Mouse (Mus musculus) CH12.LX (cell line): ENCODE measurements around the gene Gtf2h2. TPM values are rescaled to one million over a fixed set of nuclear protein-coding genes. Genes with fewer than 3 reads are reported as not detected.

Source experiments
- DNase-seq: peaks from one replicate; pipeline ENCODE4 v3.0.0-alpha.2; 2013; ENCODE audit errors: extremely low read depth
- H3K27ac ChIP-seq: 2 replicates; pipeline ENCODE4 v1.5.1; 2012; ENCODE audit warnings: low read depth, mild to moderate bottlenecking, control low read depth, moderate library complexity; ENCODE audit not compliant: insufficient read depth
- H3K27me3 ChIP-seq: replicated peaks from 2 replicates; pipeline ENCODE3; 2012; ENCODE audit warnings: inconsistent platforms
- H3K36me3 ChIP-seq, 2 experiments: replicated peaks in 1 of 2; 2 replicates each; pipeline versions ENCODE3 to v1.6.1; 2012; ENCODE audit warnings: inconsistent platforms in 1 of 2, low read length in 1 of 2, mild to moderate bottlenecking in 1 of 2, mixed read lengths in 1 of 2, moderate library complexity in 1 of 2; ENCODE audit not compliant: control insufficient read depth in 1 of 2, insufficient read depth in 1 of 2
- H3K4me1 ChIP-seq, 2 experiments: 2 replicates each; pipeline ENCODE4 v1.6.1; 2012; ENCODE audit warnings: inconsistent platforms in 1 of 2, moderate library complexity in 1 of 2; ENCODE audit not compliant: insufficient read depth in 2 of 2, control insufficient read depth in 1 of 2
- H3K4me2 ChIP-seq: 2 replicates; pipeline ENCODE4 v1.6.1; 2012; ENCODE audit warnings: low read depth, mild to moderate bottlenecking, control low read depth; ENCODE audit not compliant: poor library complexity, insufficient read depth, severe bottlenecking
- H3K4me3 ChIP-seq, 3 experiments: fragments of 150-350 bp in 1 of 3; sonication (generic) in 1 of 3; replicated peaks in 1 of 3; 2 replicates each; pipeline versions ENCODE3 to v1.5.1; 2011 to 2012; ENCODE audit warnings: low read depth in 2 of 3, low read length in 2 of 3, mild to moderate bottlenecking in 2 of 3, moderate library complexity in 2 of 3, control low read depth in 1 of 3, improper control_type of control experiment in 1 of 3, inconsistent platforms in 1 of 3, mixed read lengths in 1 of 3; ENCODE audit not compliant: poor library complexity in 1 of 3
- H3K79me2 ChIP-seq: replicated peaks from 2 replicates; pipeline ENCODE4 v1.6.1; 2012; ENCODE audit warnings: mild to moderate bottlenecking, moderate library complexity; ENCODE audit not compliant: control insufficient read depth, poor library complexity, insufficient read depth, severe bottlenecking; ENCODE audit errors: extremely low read depth
- H3K9ac ChIP-seq: 2 replicates; pipeline ENCODE4 v1.6.1; 2012; ENCODE audit warnings: low read depth, mild to moderate bottlenecking, control low read depth, moderate library complexity; ENCODE audit not compliant: insufficient read depth
- H3K9me3 ChIP-seq: replicated peaks from 2 replicates; pipeline ENCODE3; 2012; ENCODE audit warnings: low read length, inconsistent platforms, mixed read lengths
- BHLHE40 ChIP-seq: IDR thresholded peaks from 2 replicates; pipeline ENCODE4 v1.6.1; 2011; ENCODE audit warnings: mild to moderate bottlenecking, low read depth, low read length, improper control_type of control experiment
- CHD1 ChIP-seq: IDR thresholded peaks from 2 replicates; pipeline ENCODE4 v1.6.1; 2012; ENCODE audit warnings: low read depth, low read length, improper control_type of control experiment, inconsistent platforms
- CHD2 ChIP-seq: IDR thresholded peaks from 2 replicates; pipeline ENCODE4 v1.6.1; 2011; ENCODE audit warnings: low read length, improper control_type of control experiment
- E2F4 ChIP-seq: IDR thresholded peaks from 2 replicates; pipeline ENCODE4 v1.6.1; 2011; ENCODE audit warnings: low read depth, low read length, improper control_type of control experiment; ENCODE audit not compliant: insufficient replicate concordance
- ELF1 ChIP-seq: IDR thresholded peaks from 2 replicates; pipeline ENCODE4 v1.6.1; 2014; ENCODE audit warnings: low read depth, mild to moderate bottlenecking, inconsistent platforms, low read length, improper control_type of control experiment
- EP300 ChIP-seq: IDR thresholded peaks from 2 replicates; pipeline ENCODE4 v1.6.1; 2011; ENCODE audit warnings: low read length, improper control_type of control experiment
- ETS1 ChIP-seq: conservative IDR thresholded peaks from 2 replicates; pipeline ENCODE4 v1.6.1; 2012; ENCODE audit warnings: low read depth, mild to moderate bottlenecking, inconsistent platforms, low read length, improper control_type of control experiment, moderate library complexity
- GABPA ChIP-seq: IDR thresholded peaks from 2 replicates; pipeline ENCODE4 v1.6.1; 2012; ENCODE audit warnings: low read depth, low read length, improper control_type of control experiment, inconsistent platforms; ENCODE audit not compliant: insufficient replicate concordance
- HCFC1 ChIP-seq: IDR thresholded peaks from 2 replicates; pipeline ENCODE4 v1.6.1; 2012; ENCODE audit warnings: low read depth, mild to moderate bottlenecking, inconsistent platforms, low read length, improper control_type of control experiment
- JUN ChIP-seq: IDR thresholded peaks from 2 replicates; pipeline ENCODE4 v1.6.1; 2011; ENCODE audit warnings: low read depth, mild to moderate bottlenecking, low read length, improper control_type of control experiment, moderate library complexity; ENCODE audit not compliant: insufficient read depth
- MEF2A ChIP-seq: IDR thresholded peaks from 2 replicates; pipeline ENCODE4 v1.6.1; 2014; ENCODE audit warnings: low read depth, mild to moderate bottlenecking, inconsistent platforms, low read length, improper control_type of control experiment, borderline replicate concordance
- MYC ChIP-seq: IDR thresholded peaks from 2 replicates; pipeline ENCODE4 v1.6.1; 2011; ENCODE audit warnings: low read depth, mild to moderate bottlenecking, improper control_type of control experiment, low read length
- NRF1 ChIP-seq: IDR thresholded peaks from 2 replicates; pipeline ENCODE4 v1.6.1; 2014; ENCODE audit warnings: low read depth, mild to moderate bottlenecking, inconsistent platforms, low read length, improper control_type of control experiment, moderate library complexity
- PAX5 ChIP-seq: IDR thresholded peaks from 2 replicates; pipeline ENCODE4 v1.6.1; 2012; ENCODE audit warnings: low read length, inconsistent platforms, mixed read lengths
- POLR2A ChIP-seq: IDR thresholded peaks from 2 replicates; pipeline ENCODE4 v1.6.1; 2011; ENCODE audit warnings: low read depth, mild to moderate bottlenecking, improper control_type of control experiment, low read length
- RAD21 ChIP-seq: IDR thresholded peaks from 2 replicates; pipeline ENCODE4 v1.6.1; 2011; ENCODE audit warnings: low read depth, mild to moderate bottlenecking, low read length, improper control_type of control experiment, moderate library complexity
- RCOR1 ChIP-seq: conservative IDR thresholded peaks from 2 replicates; pipeline ENCODE4 v1.6.1; 2012; ENCODE audit warnings: low read depth, mild to moderate bottlenecking, inconsistent platforms, low read length, improper control_type of control experiment
- SIN3A ChIP-seq: IDR thresholded peaks from 2 replicates; pipeline ENCODE4 v1.6.1; 2012; ENCODE audit warnings: low read length, improper control_type of control experiment, inconsistent platforms
- SMC3 ChIP-seq: IDR thresholded peaks from 2 replicates; pipeline ENCODE4 v1.6.1; 2011; ENCODE audit warnings: low read depth, low read length, improper control_type of control experiment
- TBP ChIP-seq: conservative IDR thresholded peaks from 2 replicates; pipeline ENCODE4 v1.6.1; 2011; ENCODE audit warnings: low read depth, low read length, improper control_type of control experiment
- TCF12 ChIP-seq: IDR thresholded peaks from 2 replicates; pipeline ENCODE4 v1.6.1; 2014; ENCODE audit warnings: low read depth, mild to moderate bottlenecking, inconsistent platforms, low read length, improper control_type of control experiment
- USF1 ChIP-seq: IDR thresholded peaks from 2 replicates; pipeline ENCODE4 v1.6.1; 2014; ENCODE audit warnings: low read depth, mild to moderate bottlenecking, inconsistent platforms, low read length, improper control_type of control experiment
- USF2 ChIP-seq: conservative IDR thresholded peaks from 2 replicates; pipeline ENCODE4 v1.6.1; 2011; ENCODE audit warnings: low read depth, low read length, improper control_type of control experiment
- ZC3H11A ChIP-seq: IDR thresholded peaks from 2 replicates; pipeline ENCODE4 v1.6.1; 2012; ENCODE audit warnings: low read depth, mild to moderate bottlenecking, inconsistent platforms, low read length, improper control_type of control experiment
- ZMIZ1 ChIP-seq: IDR thresholded peaks from 2 replicates; pipeline ENCODE4 v1.6.1; 2012; ENCODE audit warnings: low read depth, mild to moderate bottlenecking, inconsistent platforms, low read length, improper control_type of control experiment
- ZNF384 ChIP-seq: IDR thresholded peaks from 2 replicates; pipeline ENCODE4 v1.6.1; 2012; ENCODE audit warnings: low read depth, low read length, improper control_type of control experiment, inconsistent platforms
- dilution Hi-C: fragments of 300-500 bp; cut with MboI; formaldehyde crosslinking; loops from 2 replicates; pipeline ENCODE4 v1.14.3; 2020; ENCODE audit warnings: low sequenced_read_pairs; ENCODE audit not compliant: extremely low pct_unique_long_range_greater_than_20kb, extremely low pct_ligation_motif_present
- in situ Hi-C: fragments of 300-500 bp; cut with MboI; formaldehyde crosslinking; loops from 3 replicates; pipeline ENCODE4 v1.14.3; 2019; ENCODE audit warnings: low sequenced_read_pairs, low pct_ligation_motif_present, low pct_unique_long_range_greater_than_20kb, mixed read lengths
- polyA plus RNA-seq: library from polyadenylated mRNA; unstranded; fragments of >175 nt; gene quantifications from 2 replicates; pipeline ENCODE4 v1.2.1, GENCODE M21; 2012; ENCODE audit warnings: low read depth; ENCODE audit not compliant: insufficient read length
- total RNA-seq, 2 experiments: library from RNA; depleted of rRNA; stranded (reverse); fragments of 300-350 nt in 1 of 2; fragments of >200 nt in 1 of 2; gene quantifications; 2 replicates each; pipeline ENCODE4 v1.2.3; 2012 to 2014

Gtf2h2 gene
- total and polyA plus RNA-seq, 3 experiments: 34.0 to 90.1 (median 89.2) TPM

GRCm38 (mm10) chr13:100536149-100536548, 43.8 kb upstream of the Gtf2h2 start:
- no peak overlapping the region for H3K4me3 ChIP-seq
- in situ Hi-C loops: no loop called here
- H3K4me1 ChIP-seq: peaks cover 5% of the 10 kb centered on the region in 2 experiments; a peak in 2 of 4 replicates
- no peak overlapping the region for H3K9ac ChIP-seq
- H3K27ac ChIP-seq: no peak overlapping the region
- no peaks in the 10 kb centered on the region for H3K79me2 ChIP-seq
- H3K9me3 ChIP-seq: no peaks in the 10 kb centered on the region
- no peak overlapping the region for H3K4me2 ChIP-seq
- H3K27me3 ChIP-seq: no peaks in the 10 kb centered on the region
- TF ChIP-seq NRF1 (no peak), TBP (no peak), ETS1 (no peak), HCFC1 (no peak), RAD21 (no peak), MYC (no peak), USF2 (no peak), SIN3A (no peak), MEF2A (no peak), JUN (no peak), TCF12 (no peak), GABPA (no peak), BHLHE40 (no peak), SMC3 (no peak), CHD2 (no peak), ZC3H11A (no peak), PAX5 (no peak), ZMIZ1 (no peak), RCOR1 (no peak), USF1 (no peak)
- DNase-seq: no peak
- H3K36me3 ChIP-seq: no peaks in the 10 kb centered on the region
- dilution Hi-C loops: no loop called here

- Histone ChIP-seq H3K27ac (no peak overlapping the region), H3K36me3 (no peaks in the 10 kb centered on the region), H3K4me2 (peak overlapping the region; percentile 2; the same call in 1 of the 2 replicates), H3K79me2 (no peaks in the 10 kb centered on the region), H3K27me3 (no peaks in the 10 kb centered on the region), H3K9me3 (no peaks in the 10 kb centered on the region), H3K4me1 (peaks cover 5% of the 10 kb centered on the region in 2 experiments; a peak in 2 of 4 replicates), H3K4me3 (no peak overlapping the region), H3K9ac (no peak overlapping the region)
- TF ChIP-seq CHD1 (no peak), POLR2A (no peak), GABPA (no peak), EP300 (no peak), ZMIZ1 (no peak), E2F4 (no peak), CHD2 (no peak), RAD21 (no peak), HCFC1 (no peak), ZNF384 (no peak), MEF2A (no peak), ELF1 (no peak)
- no peak for DNase-seq
- dilution Hi-C loops (no loop called here), in situ Hi-C loops (no loop called here)
Measured at GRCm38 (mm10) chr13:100532788-100533365, 40.5 kb upstream of the Gtf2h2 start.
